17 mouse cellular contexts compared by ENCODE assay signal in genomic region chr10:117729139-117729814, GRCm38 (mm10). TPM values are rescaled to one million over a fixed set of nuclear protein-coding genes. Genes with fewer than 3 reads are reported as not detected.
DNase-seq lines count a peak whose midpoint lies in the region; ATAC-seq lines count a peak whose summit lies in the region.
"Had no signal": no experiment of that assay in that cellular context is flagged by ENCODE, and none has a peak within 500 bp of the region (broad histone marks: within the 10 kb centered on the region; RNA-seq: fewer than 3 reads in every experiment).

No protein-coding gene starts in this region.

- WGBS in intestine, embryonic 16.5 days, result 57% methylated on average over 11 of the region's 11 CpGs
- WGBS in intestine, embryonic 15.5 days, result 55% methylated on average over 11 of the region's 11 CpGs
- 59% methylated on average over 11 of the region's 11 CpGs for WGBS in liver, embryonic 15.5 days (ENCODE audit: insufficient replicate concordance)
- 36% methylated on average over 11 of the region's 11 CpGs for WGBS in lung, embryonic 16.5 days
- 47% methylated on average over 11 of the region's 11 CpGs for WGBS in stomach, embryonic 16.5 days
- WGBS in midbrain, embryonic 16.5 days, result 83% methylated on average over 11 of the region's 11 CpGs

- no peak for DNase-seq in left cerebral cortex, postnatal 14 days (ENCODE audit: low spot score in 2 of 2)
- DNase-seq: B cell, adult 2 months; cerebellum, adult 9-11 months; kidney, adult 9 months; kidney, postnatal 36 days; spleen, adult 18-20 months; thymus, postnatal 25 days had no signal

- H3K9ac ChIP-seq in intestine, embryonic 16.5 days (ENCODE audit: low read depth, low read length), result no peak overlapping the region
- H3K9ac ChIP-seq in intestine, embryonic 15.5 days, result no peak overlapping the region
- no peak overlapping the region for H3K9ac ChIP-seq in liver, embryonic 15.5 days
- H3K9ac ChIP-seq in lung, embryonic 16.5 days (ENCODE audit: low read length), result no peak overlapping the region
- H3K9ac ChIP-seq in stomach, embryonic 16.5 days (ENCODE audit: low read length), result no peak overlapping the region
- no peak overlapping the region for H3K9ac ChIP-seq in midbrain, embryonic 16.5 days (ENCODE audit: low read depth, low read length)
- H3K9ac ChIP-seq: forebrain, embryonic 12.5 days; heart, embryonic 12.5 days; hindbrain, embryonic 15.5 days; limb, embryonic 15.5 days had no signal

- no peak overlapping the region for H3K4me3 ChIP-seq in intestine, embryonic 16.5 days (ENCODE audit: low read length)
- H3K4me3 ChIP-seq in intestine, embryonic 15.5 days (replicated peaks), result no peak overlapping the region
- no peak overlapping the region for H3K4me3 ChIP-seq in liver, embryonic 15.5 days (replicated peaks)
- H3K4me3 ChIP-seq in lung, embryonic 16.5 days (ENCODE audit: low read length), result no peak overlapping the region
- H3K4me3 ChIP-seq in stomach, embryonic 16.5 days (replicated peaks; ENCODE audit: low read length), result no peak overlapping the region
- no peak overlapping the region for H3K4me3 ChIP-seq in midbrain, embryonic 16.5 days (ENCODE audit: low read depth, low read length)
- H3K4me3 ChIP-seq: forebrain, embryonic 12.5 days; heart, embryonic 12.5 days; hindbrain, embryonic 15.5 days; limb, embryonic 15.5 days had no signal

- no peaks in the 10 kb centered on the region for H3K4me1 ChIP-seq in intestine, embryonic 16.5 days (ENCODE audit: control insufficient read depth, insufficient read depth, low read length)
- no peaks in the 10 kb centered on the region for H3K4me1 ChIP-seq in intestine, embryonic 15.5 days (replicated peaks)
- peaks cover 31% of the 10 kb centered on the region for H3K4me1 ChIP-seq in liver, embryonic 15.5 days (replicated peaks)
- no peaks in the 10 kb centered on the region; the same call in 1 of the 2 replicates for H3K4me1 ChIP-seq in lung, embryonic 16.5 days (replicated peaks; ENCODE audit: control insufficient read depth, insufficient read depth, low read length)
- no peaks in the 10 kb centered on the region for H3K4me1 ChIP-seq in stomach, embryonic 16.5 days (ENCODE audit: control insufficient read depth, insufficient read depth, low read length)
- H3K4me1 ChIP-seq in midbrain, embryonic 16.5 days (ENCODE audit: control insufficient read depth, insufficient read depth, low read length), result no peaks in the 10 kb centered on the region
- H3K4me1 ChIP-seq: forebrain, embryonic 12.5 days; hindbrain, embryonic 15.5 days had no signal

- no peaks in the 10 kb centered on the region for H3K36me3 ChIP-seq in intestine, embryonic 16.5 days (ENCODE audit: control insufficient read depth, insufficient read depth, low read length)
- no peaks in the 10 kb centered on the region for H3K36me3 ChIP-seq in intestine, embryonic 15.5 days
- no peaks in the 10 kb centered on the region for H3K36me3 ChIP-seq in liver, embryonic 15.5 days (replicated peaks)
- H3K36me3 ChIP-seq in lung, embryonic 16.5 days (ENCODE audit: control insufficient read depth, insufficient read depth, low read length), result no peaks in the 10 kb centered on the region
- H3K36me3 ChIP-seq in stomach, embryonic 16.5 days (ENCODE audit: control insufficient read depth, insufficient read depth, low read length), result no peaks in the 10 kb centered on the region
- no peaks in the 10 kb centered on the region for H3K36me3 ChIP-seq in midbrain, embryonic 16.5 days (ENCODE audit: control insufficient read depth, insufficient read depth, low read length)
- H3K36me3 ChIP-seq: forebrain, embryonic 12.5 days; heart, embryonic 12.5 days; hindbrain, embryonic 15.5 days had no signal

- 0 out of 2 replicates have a peak, but pooled peaks have one; percentile 11 for ATAC-seq in intestine, embryonic 16.5 days
- no peak for ATAC-seq in intestine, embryonic 15.5 days
- ATAC-seq in liver, embryonic 15.5 days (ENCODE audit: insufficient read depth), result peak; percentile 8; the same call in 1 of the 2 replicates
- ATAC-seq in lung, embryonic 16.5 days (ENCODE audit: low read depth), result peak; percentile 90
- ATAC-seq in stomach, embryonic 16.5 days (ENCODE audit: insufficient read depth, low FRiP score), result 0 out of 2 replicates have a peak, but pooled peaks have one; percentile 31
- ATAC-seq in midbrain, embryonic 16.5 days, result no peak

- H3K4me2 ChIP-seq in intestine, embryonic 16.5 days (ENCODE audit: low read depth, low read length), result no peak overlapping the region
- H3K4me2 ChIP-seq in intestine, embryonic 15.5 days (replicated peaks), result no peak overlapping the region
- no peak overlapping the region for H3K4me2 ChIP-seq in liver, embryonic 15.5 days
- H3K4me2 ChIP-seq in lung, embryonic 16.5 days (ENCODE audit: low read depth, low read length), result no peak overlapping the region
- no peak overlapping the region for H3K4me2 ChIP-seq in stomach, embryonic 16.5 days (ENCODE audit: low read depth, low read length)
- H3K4me2 ChIP-seq in midbrain, embryonic 16.5 days (ENCODE audit: low read length), result no peak overlapping the region
- H3K4me2 ChIP-seq: forebrain, embryonic 12.5 days; heart, embryonic 12.5 days; hindbrain, embryonic 15.5 days; limb, embryonic 15.5 days had no signal

- no peaks in the 10 kb centered on the region for H3K27me3 ChIP-seq in intestine, embryonic 16.5 days (replicated peaks; ENCODE audit: control insufficient read depth, insufficient read depth, low read length)
- no peaks in the 10 kb centered on the region for H3K27me3 ChIP-seq in intestine, embryonic 15.5 days (replicated peaks)
- no peaks in the 10 kb centered on the region for H3K27me3 ChIP-seq in liver, embryonic 15.5 days
- no peaks in the 10 kb centered on the region for H3K27me3 ChIP-seq in lung, embryonic 16.5 days (ENCODE audit: control insufficient read depth, insufficient read depth, low read depth, low read length)
- H3K27me3 ChIP-seq in stomach, embryonic 16.5 days (ENCODE audit: control insufficient read depth, insufficient read depth, low read length), result no peaks in the 10 kb centered on the region
- H3K27me3 ChIP-seq in midbrain, embryonic 16.5 days (ENCODE audit: control insufficient read depth, insufficient read depth, low read depth, low read length), result no peaks in the 10 kb centered on the region
- H3K27me3 ChIP-seq: forebrain, embryonic 12.5 days; heart, embryonic 12.5 days; hindbrain, embryonic 15.5 days; limb, embryonic 15.5 days had no signal

- H3K27ac ChIP-seq in intestine, embryonic 16.5 days (ENCODE audit: low read length), result no peak overlapping the region
- no peak overlapping the region for H3K27ac ChIP-seq in intestine, embryonic 15.5 days
- no peak overlapping the region for H3K27ac ChIP-seq in liver, embryonic 15.5 days (replicated peaks)
- H3K27ac ChIP-seq in lung, embryonic 16.5 days (ENCODE audit: low read length), result peak overlapping the region; percentile 91
- no peak overlapping the region for H3K27ac ChIP-seq in stomach, embryonic 16.5 days (ENCODE audit: low read length)
- no peak overlapping the region for H3K27ac ChIP-seq in midbrain, embryonic 16.5 days (ENCODE audit: low read length)
- H3K27ac ChIP-seq: forebrain, embryonic 12.5 days; hindbrain, embryonic 15.5 days; limb, embryonic 15.5 days had no signal

- no peaks in the 10 kb centered on the region for H3K9me3 ChIP-seq in intestine, embryonic 16.5 days (ENCODE audit: control insufficient read depth, low read length)
- H3K9me3 ChIP-seq in intestine, embryonic 15.5 days, result no peaks in the 10 kb centered on the region
- H3K9me3 ChIP-seq in liver, embryonic 15.5 days (replicated peaks), result no peaks in the 10 kb centered on the region
- no peaks in the 10 kb centered on the region for H3K9me3 ChIP-seq in lung, embryonic 16.5 days (ENCODE audit: control insufficient read depth, low read length)
- H3K9me3 ChIP-seq in stomach, embryonic 16.5 days (replicated peaks; ENCODE audit: control insufficient read depth, low read length), result no peaks in the 10 kb centered on the region
- H3K9me3 ChIP-seq in midbrain, embryonic 16.5 days (replicated peaks; ENCODE audit: control insufficient read depth, low read length, poor library complexity, severe bottlenecking), result no peaks in the 10 kb centered on the region
- H3K9me3 ChIP-seq: forebrain, embryonic 12.5 days; heart, embryonic 12.5 days; hindbrain, embryonic 15.5 days; limb, embryonic 15.5 days had no signal

- intact Hi-C loops in left cerebral cortex, postnatal 14 days (cut with DNase I), result no loop called here

RNA-seq across cellular contexts. Expression of gene Slc35e3, which starts 16.9 kb away (rescaled TPM):
- polyA plus RNA-seq in intestine, embryonic 16.5 days (2015; fragmentation: Nextera tagmentation; extraction: Ambion mirVana), result 8.5 and 10.1 TPM in 2 replicates
- 11.7 and 11.8 TPM in 2 replicates for polyA plus RNA-seq in intestine, embryonic 15.5 days (2015; fragmentation: Nextera tagmentation; extraction: Ambion mirVana)
- polyA plus RNA-seq in liver, embryonic 15.5 days (2015; fragmentation: Nextera tagmentation; extraction: Ambion mirVana), result 2.3 and 3.0 TPM in 2 replicates
- 18.3 and 18.6 TPM in 2 replicates for polyA plus RNA-seq in lung, embryonic 16.5 days (2015; fragmentation: Nextera tagmentation; extraction: Ambion mirVana)
- polyA plus RNA-seq in stomach, embryonic 16.5 days (2015; fragmentation: Nextera tagmentation; extraction: Ambion mirVana), result 14.2 and 15.1 TPM in 2 replicates
- 34.4 and 34.8 TPM in 2 replicates for polyA plus RNA-seq in midbrain, embryonic 16.5 days (2015; fragmentation: Nextera tagmentation; extraction: Ambion mirVana)
- 10 to 100 TPM; 28.5 to 31.6 TPM for total RNA-seq in left cerebral cortex, postnatal 14 days (2021)

RNA-seq across cellular contexts. Expression of gene Mdm2, which starts 18.7 kb away (rescaled TPM):
- polyA plus RNA-seq in intestine, embryonic 16.5 days (2015; fragmentation: Nextera tagmentation; extraction: Ambion mirVana), result 30.8 and 32.4 TPM in 2 replicates
- polyA plus RNA-seq in intestine, embryonic 15.5 days (2015; fragmentation: Nextera tagmentation; extraction: Ambion mirVana), result 34.0 and 35.1 TPM in 2 replicates
- 19.5 and 21.0 TPM in 2 replicates for polyA plus RNA-seq in liver, embryonic 15.5 days (2015; fragmentation: Nextera tagmentation; extraction: Ambion mirVana)
- polyA plus RNA-seq in lung, embryonic 16.5 days (2015; fragmentation: Nextera tagmentation; extraction: Ambion mirVana), result 51.2 and 51.7 TPM in 2 replicates
- polyA plus RNA-seq in stomach, embryonic 16.5 days (2015; fragmentation: Nextera tagmentation; extraction: Ambion mirVana), result 39.5 and 39.9 TPM in 2 replicates
- polyA plus RNA-seq in midbrain, embryonic 16.5 days (2015; fragmentation: Nextera tagmentation; extraction: Ambion mirVana), result 53.1 and 55.7 TPM in 2 replicates
- 10 to 100 TPM; 49.9 to 50.4 TPM for total RNA-seq in left cerebral cortex, postnatal 14 days (2021)

Comparison
In these comparisons a context has a peak if more than half of its experiments do, and no peak if none do; other contexts are left out.
1. ATAC-seq: peak in intestine, embryonic 16.5 days (single experiment), liver, embryonic 15.5 days (single experiment), lung, embryonic 16.5 days (single experiment) and stomach, embryonic 16.5 days (single experiment); none in intestine, embryonic 15.5 days (single experiment) and midbrain, embryonic 16.5 days (single experiment).